In genomic region chr2:120404823-120405765, GRCm38 (mm10) we compare ENCODE assay signal across 8 mouse cellular contexts. TPM values are rescaled to one million over a fixed set of nuclear protein-coding genes. Genes with fewer than 3 reads are reported as not detected.
DNase-seq lines count a peak whose midpoint lies in the region; ATAC-seq lines count a peak whose summit lies in the region.

No protein-coding gene starts in this region.

- H3K36me3 ChIP-seq in heart, embryonic 13.5 days, result peaks cover 21% of the 10 kb centered on the region
- peaks cover 5% of the 10 kb centered on the region; the same call in 1 of the 2 replicates for H3K36me3 ChIP-seq in midbrain, embryonic 14.5 days (ENCODE audit: control insufficient read depth, insufficient read depth, low read length)

- no peaks in the 10 kb centered on the region for H3K27me3 ChIP-seq in heart, embryonic 13.5 days (replicated peaks)
- no peaks in the 10 kb centered on the region for H3K27me3 ChIP-seq in midbrain, embryonic 14.5 days (ENCODE audit: control insufficient read depth, insufficient read depth, low read length)

- peaks cover 16% of the 10 kb centered on the region; the same call in 1 of the 2 replicates for H3K9me3 ChIP-seq in heart, embryonic 13.5 days
- no peaks in the 10 kb centered on the region for H3K9me3 ChIP-seq in midbrain, embryonic 14.5 days (ENCODE audit: control insufficient read depth, low read length)

- no peak for ATAC-seq in heart, embryonic 13.5 days (ENCODE audit: extremely low read depth, insufficient number of reproducible peaks, low FRiP score, low TSS enrichment)
- no peak for ATAC-seq in midbrain, embryonic 14.5 days (ENCODE audit: low FRiP score, low TSS enrichment)

- peak overlapping the region; percentile 92 for H3K9ac ChIP-seq in heart, embryonic 13.5 days
- H3K9ac ChIP-seq in midbrain, embryonic 14.5 days (replicated peaks; ENCODE audit: low read length), result peak overlapping the region; percentile 79

- WGBS in heart, embryonic 13.5 days, result 23% methylated on average over 14 of the region's 14 CpGs
- 36% methylated on average over 14 of the region's 14 CpGs for WGBS in midbrain, embryonic 14.5 days

- H3K4me3 ChIP-seq in heart, embryonic 13.5 days, result peak overlapping the region; percentile 89
- H3K4me3 ChIP-seq in midbrain, embryonic 14.5 days (replicated peaks; ENCODE audit: low read depth, low read length), result peak overlapping the region; percentile 81

- DNase-seq in cerebellum, adult 11-12 months, result peak; percentile 10
- no peak for DNase-seq in cerebellum, adult 8-10 months
- DNase-seq in brain, adult 2 months (ENCODE audit: low read depth, low spot score), result peak; percentile 20
- DNase-seq in kidney, postnatal 36 days, result peak; percentile 54 to 55
- DNase-seq in midbrain, embryonic 14.5 days, result no peak
- DNase-seq in yolk sac, embryonic 10.5 days (ENCODE audit: low spot score), result no peak
- DNase-seq in right cerebral cortex, postnatal 14 days, result no peak

- peak overlapping the region; percentile 99 for H3K27ac ChIP-seq in heart, embryonic 13.5 days (replicated peaks)
- peak overlapping the region; percentile 84 for H3K27ac ChIP-seq in midbrain, embryonic 14.5 days (replicated peaks; ENCODE audit: low read depth, low read length)

- H3K4me1 ChIP-seq in heart, embryonic 13.5 days, result peaks cover 24% of the 10 kb centered on the region
- H3K4me1 ChIP-seq in midbrain, embryonic 14.5 days (ENCODE audit: control insufficient read depth, insufficient read depth, low read length), result peaks cover 18% of the 10 kb centered on the region

- peak overlapping the region; percentile 88 for H3K4me2 ChIP-seq in heart, embryonic 13.5 days
- peak overlapping the region; percentile 91 for H3K4me2 ChIP-seq in midbrain, embryonic 14.5 days (ENCODE audit: low read length)

RNA-seq across cellular contexts. Expression of gene Tmem87a, which starts 1.2 kb away (rescaled TPM):
- 4.6 and 5.5 TPM in 2 replicates for polyA plus RNA-seq in heart, embryonic 13.5 days (2015; fragmentation: Nextera tagmentation; extraction: Ambion mirVana)
- 11.1 and 12.1 TPM in 2 replicates for polyA plus RNA-seq in midbrain, embryonic 14.5 days (2014; fragmentation: Nextera tagmentation; extraction: Ambion mirVana)

RNA-seq across cellular contexts. Expression of gene Ganc, which starts 1.4 kb away (rescaled TPM):
- 8.7 and 9.1 TPM in 2 replicates for polyA plus RNA-seq in heart, embryonic 13.5 days (2015; fragmentation: Nextera tagmentation; extraction: Ambion mirVana)
- polyA plus RNA-seq in midbrain, embryonic 14.5 days (2014; fragmentation: Nextera tagmentation; extraction: Ambion mirVana), result 7.8 and 9.2 TPM in 2 replicates

RNA-seq across cellular contexts. Expression of gene Capn3, which starts 50.7 kb away (rescaled TPM):
- polyA plus RNA-seq in heart, embryonic 13.5 days (2015; fragmentation: Nextera tagmentation; extraction: Ambion mirVana), result 3.4 and 3.9 TPM in 2 replicates
- 0.39 and 0.80 TPM in 2 replicates for polyA plus RNA-seq in midbrain, embryonic 14.5 days (2014; fragmentation: Nextera tagmentation; extraction: Ambion mirVana)

RNA-seq across cellular contexts. Expression of gene Vps39, which starts 52.2 kb away (rescaled TPM):
- polyA plus RNA-seq in heart, embryonic 13.5 days (2015; fragmentation: Nextera tagmentation; extraction: Ambion mirVana), result 15.4 and 16.0 TPM in 2 replicates
- 43.1 and 55.5 TPM in 2 replicates for polyA plus RNA-seq in midbrain, embryonic 14.5 days (2014; fragmentation: Nextera tagmentation; extraction: Ambion mirVana)

Comparison
In these comparisons a context has a peak if more than half of its experiments do, and no peak if none do; other contexts are left out.
1. DNase-seq: peak in cerebellum, adult 11-12 months (single experiment), brain, adult 2 months (single experiment) and kidney, postnatal 36 days (2 of 2); none in cerebellum, adult 8-10 months (single experiment), midbrain, embryonic 14.5 days (single experiment), yolk sac, embryonic 10.5 days (single experiment) and right cerebral cortex, postnatal 14 days (single experiment).